Mouse (Mus musculus): ENCODE measurements at regions not wholly inside any gene's neighbourhood (a gene's known extent, or its start where the extent isn't known, plus 50 kb on each side); places are given as distances from the start of the nearest gene placed in this dataset.

DNA sequence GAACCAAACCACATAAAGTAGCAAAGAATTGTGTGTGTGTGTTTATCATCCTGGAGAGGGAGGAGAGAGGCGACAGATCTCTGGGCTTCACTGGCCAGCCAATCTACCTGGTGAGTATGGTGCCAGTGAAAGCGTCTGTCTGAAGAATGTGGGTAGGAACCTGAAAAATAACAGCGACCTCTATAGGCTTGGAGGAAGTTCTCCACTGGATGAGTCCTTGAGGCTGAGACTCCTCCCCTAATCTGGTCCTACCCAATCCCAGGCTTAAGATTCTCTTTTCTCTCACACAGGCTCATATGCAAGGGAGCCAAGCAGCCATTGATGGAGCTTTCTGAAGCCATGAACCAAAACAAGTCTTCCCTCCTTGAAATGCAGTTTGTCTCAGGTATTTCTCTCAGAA is 283.2 kb downstream of the Gm11011 start:
- no peak for ATAC-seq
- no peak overlapping the region for H3K27ac ChIP-seq
- 80% methylated on average over 3 of the region's 3 CpGs for WGBS
- no peaks in the 10 kb centered on the region for H3K27me3 ChIP-seq (replicated peaks)
- H3K9ac ChIP-seq, result no peak overlapping the region
- no peak overlapping the region for H3K4me2 ChIP-seq (replicated peaks)
- H3K4me1 ChIP-seq (replicated peaks), result no peaks in the 10 kb centered on the region
- H3K36me3 ChIP-seq, result no peaks in the 10 kb centered on the region
- no peak overlapping the region for H3K4me3 ChIP-seq (replicated peaks)
- no peaks in the 10 kb centered on the region for H3K9me3 ChIP-seq

GRCm38 (mm10) chr2:169300966-169301365 is 286.6 kb downstream of the Gm11011 start:
- H3K27me3 ChIP-seq (replicated peaks), result no peaks in the 10 kb centered on the region
- no peak overlapping the region for H3K4me3 ChIP-seq (replicated peaks)
- H3K4me2 ChIP-seq (replicated peaks), result no peak overlapping the region
- H3K9me3 ChIP-seq, result no peaks in the 10 kb centered on the region
- H3K36me3 ChIP-seq, result no peaks in the 10 kb centered on the region
- H3K9ac ChIP-seq, result no peak overlapping the region
- no peak for ATAC-seq
- no peaks in the 10 kb centered on the region for H3K4me1 ChIP-seq (replicated peaks)
- 86% methylated on average over 4 of the region's 4 CpGs for WGBS
- H3K27ac ChIP-seq, result no peak overlapping the region

GRCm38 (mm10) chr2:169300411-169300810 is 287.1 kb downstream of the Gm11011 start:
- Histone ChIP-seq H3K4me1 (replicated peaks) (no peaks in the 10 kb centered on the region), H3K9me3 (no peaks in the 10 kb centered on the region), H3K36me3 (no peaks in the 10 kb centered on the region), H3K4me3 (replicated peaks) (no peak overlapping the region), H3K27me3 (replicated peaks) (no peaks in the 10 kb centered on the region), H3K4me2 (replicated peaks) (no peak overlapping the region), H3K9ac (no peak overlapping the region), H3K27ac (no peak overlapping the region)
- whole genome bisulfite sequencing, result 75% methylated on average over 8 of the region's 8 CpGs
- no peak for ATAC-seq

GRCm38 (mm10) chr2:169297841-169298627 is 289.5 kb downstream of the Gm11011 start:
- WGBS, result 29% methylated on average over 21 of the region's 21 CpGs
- no peaks in the 10 kb centered on the region for H3K9me3 ChIP-seq
- H3K27me3 ChIP-seq (replicated peaks), result no peaks in the 10 kb centered on the region
- no peaks in the 10 kb centered on the region for H3K4me1 ChIP-seq (replicated peaks)
- H3K9ac ChIP-seq, result 0 out of 2 replicates have a peak overlapping the region, but pooled peaks have one; percentile 8
- no peak; the same call in 1 of the 2 replicates for ATAC-seq
- H3K4me2 ChIP-seq (replicated peaks), result peak overlapping the region; percentile 55
- H3K27ac ChIP-seq, result 0 out of 2 replicates have a peak overlapping the region, but pooled peaks have one; percentile 17
- H3K36me3 ChIP-seq, result no peaks in the 10 kb centered on the region
- peak overlapping the region; percentile 12; the same call in 1 of the 2 replicates for H3K4me3 ChIP-seq (replicated peaks)

DNA sequence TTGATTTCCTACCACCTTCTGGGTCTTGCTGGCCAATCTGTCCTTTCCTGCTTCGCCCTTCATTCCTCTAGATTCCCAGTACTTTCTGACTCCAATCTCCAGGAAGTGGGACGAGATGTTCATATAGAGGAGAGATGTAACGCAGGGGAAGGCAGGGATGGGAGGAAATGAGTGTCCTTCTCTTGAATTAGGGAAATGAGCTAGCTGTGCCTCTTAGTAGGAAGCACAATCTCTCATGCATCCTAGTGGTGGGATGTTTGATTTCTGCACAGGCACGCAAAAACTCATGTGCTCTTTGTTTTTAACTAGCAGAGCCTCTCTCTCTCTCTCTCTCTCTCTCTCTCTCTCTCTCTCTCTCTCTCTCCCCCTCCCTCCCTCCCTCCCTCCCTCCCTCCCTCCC is 290.3 kb downstream of the Gm11011 start:
- Histone ChIP-seq H3K36me3 (no peaks in the 10 kb centered on the region), H3K4me3 (replicated peaks) (no peak overlapping the region), H3K9me3 (no peaks in the 10 kb centered on the region), H3K9ac (no peak overlapping the region), H3K4me1 (replicated peaks) (no peaks in the 10 kb centered on the region), H3K27me3 (replicated peaks) (no peaks in the 10 kb centered on the region), H3K27ac (no peak overlapping the region), H3K4me2 (replicated peaks) (no peak overlapping the region)
- no peak for ATAC-seq
- 50% methylated on average over 4 of the region's 4 CpGs for WGBS

GRCm38 (mm10) chr2:169293351-169293750 is 294.2 kb downstream of the Gm11011 start:
- Histone ChIP-seq H3K27me3 (replicated peaks) (no peaks in the 10 kb centered on the region), H3K9me3 (no peaks in the 10 kb centered on the region), H3K27ac (no peak overlapping the region), H3K36me3 (no peaks in the 10 kb centered on the region), H3K4me3 (replicated peaks) (no peak overlapping the region), H3K9ac (no peak overlapping the region), H3K4me1 (replicated peaks) (no peaks in the 10 kb centered on the region), H3K4me2 (replicated peaks) (no peak overlapping the region)
- ATAC-seq, result no peak
- 59% methylated on average over 3 of the region's 3 CpGs for WGBS

- H3K27ac ChIP-seq, result no peak overlapping the region
- no peaks in the 10 kb centered on the region for H3K36me3 ChIP-seq
- no peak for ATAC-seq
- no peak overlapping the region for H3K4me2 ChIP-seq (replicated peaks)
- no peak overlapping the region for H3K9ac ChIP-seq
- no peaks in the 10 kb centered on the region for H3K9me3 ChIP-seq
- H3K4me3 ChIP-seq (replicated peaks), result no peak overlapping the region
- H3K4me1 ChIP-seq (replicated peaks), result no peaks in the 10 kb centered on the region
- no peaks in the 10 kb centered on the region for H3K27me3 ChIP-seq (replicated peaks)
- 89% methylated on average over 12 of the region's 12 CpGs for WGBS
Observed at GRCm38 (mm10) chr2:169288891-169289605, 298.5 kb downstream of the Gm11011 start.

DNA sequence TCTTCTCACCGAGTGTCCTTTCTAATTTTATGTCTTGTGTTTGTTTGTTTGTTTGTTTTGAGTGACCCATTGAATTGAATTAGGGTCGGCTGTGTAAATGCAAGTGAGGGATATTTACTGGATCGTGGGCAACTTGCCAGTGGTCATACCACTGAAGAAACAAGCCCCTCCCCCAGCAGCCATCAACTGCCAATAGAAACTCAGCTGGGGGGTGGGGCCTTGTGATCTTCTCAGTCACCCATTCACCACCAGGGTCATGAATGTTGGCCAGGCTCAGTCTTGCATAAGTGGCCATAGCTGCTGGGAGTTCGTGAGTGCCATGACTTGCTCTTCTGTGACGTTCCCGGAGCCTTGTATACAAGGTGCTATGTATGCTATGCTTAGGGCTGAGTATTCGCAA is 300.8 kb downstream of the Gm11011 start:
- no peak for ATAC-seq
- 86% methylated on average over 7 of the region's 7 CpGs for WGBS

GRCm38 (mm10) chr2:169282508-169283117 is 304.9 kb downstream of the Gm11011 start:
- WGBS, result 84% methylated on average over 13 of the region's 13 CpGs
- Histone ChIP-seq H3K4me3 (replicated peaks) (no peak overlapping the region), H3K9ac (no peak overlapping the region), H3K27ac (no peak overlapping the region), H3K4me1 (replicated peaks) (no peaks in the 10 kb centered on the region), H3K36me3 (no peaks in the 10 kb centered on the region), H3K9me3 (no peaks in the 10 kb centered on the region), H3K4me2 (replicated peaks) (no peak overlapping the region), H3K27me3 (replicated peaks) (no peaks in the 10 kb centered on the region)
- ATAC-seq, result no peak

More for the DNA sequence above, 300.8 kb downstream of the Gm11011 start:
- H3K9me3 ChIP-seq, result no peaks in the 10 kb centered on the region
- no peaks in the 10 kb centered on the region for H3K27me3 ChIP-seq (replicated peaks)
- no peak overlapping the region for H3K9ac ChIP-seq
- H3K27ac ChIP-seq, result no peak overlapping the region
- H3K4me2 ChIP-seq (replicated peaks), result no peak overlapping the region
- no peak overlapping the region for H3K4me3 ChIP-seq (replicated peaks)
- no peaks in the 10 kb centered on the region for H3K36me3 ChIP-seq
- H3K4me1 ChIP-seq (replicated peaks), result no peaks in the 10 kb centered on the region

- no peaks in the 10 kb centered on the region for H3K9me3 ChIP-seq
- ATAC-seq, result no peak
- no peak overlapping the region for H3K27ac ChIP-seq
- no peaks in the 10 kb centered on the region for H3K36me3 ChIP-seq
- H3K4me3 ChIP-seq (replicated peaks), result no peak overlapping the region
- 94% methylated on average over 4 of the region's 4 CpGs for WGBS
- H3K4me1 ChIP-seq (replicated peaks), result no peaks in the 10 kb centered on the region
- no peaks in the 10 kb centered on the region for H3K27me3 ChIP-seq (replicated peaks)
- no peak overlapping the region for H3K9ac ChIP-seq
- H3K4me2 ChIP-seq (replicated peaks), result no peak overlapping the region
Observed at GRCm38 (mm10) chr2:169275371-169275770, 312.2 kb downstream of the Gm11011 start.

- ATAC-seq, result no peak
- H3K9ac ChIP-seq, result no peak overlapping the region
- no peak overlapping the region for H3K27ac ChIP-seq
- H3K36me3 ChIP-seq, result no peaks in the 10 kb centered on the region
- H3K9me3 ChIP-seq, result no peaks in the 10 kb centered on the region
- 56% methylated on average over 1 of the region's 1 CpGs for WGBS
- H3K4me2 ChIP-seq (replicated peaks), result no peak overlapping the region
- no peak overlapping the region for H3K4me3 ChIP-seq (replicated peaks)
- H3K27me3 ChIP-seq (replicated peaks), result no peaks in the 10 kb centered on the region
- H3K4me1 ChIP-seq (replicated peaks), result no peaks in the 10 kb centered on the region
Observed at GRCm38 (mm10) chr2:169274101-169274500, 313.4 kb downstream of the Gm11011 start.

DNA sequence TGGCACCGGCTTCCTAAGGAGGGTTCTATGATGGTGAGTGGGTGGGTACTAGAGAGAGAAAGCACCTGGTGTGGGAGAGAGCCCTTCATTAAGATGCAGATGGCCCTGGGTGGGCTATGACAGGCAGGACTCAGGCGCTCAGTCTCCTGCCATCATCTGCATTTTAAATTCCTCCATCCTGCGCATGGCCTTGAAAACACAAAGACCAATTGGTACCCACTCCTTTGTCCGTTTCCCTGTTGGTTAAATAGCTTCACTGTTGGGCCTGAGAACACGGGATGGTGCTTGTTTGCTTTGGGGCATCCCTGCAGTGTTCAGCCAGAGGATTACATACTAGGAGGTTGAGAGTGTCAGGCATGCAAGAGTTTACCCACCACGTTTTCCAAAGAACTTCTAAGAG is 314.9 kb downstream of the Gm11011 start:
- Histone ChIP-seq H3K36me3 (no peaks in the 10 kb centered on the region), H3K4me2 (replicated peaks) (no peak overlapping the region), H3K9ac (no peak overlapping the region), H3K27ac (no peak overlapping the region), H3K27me3 (replicated peaks) (no peaks in the 10 kb centered on the region), H3K4me1 (replicated peaks) (no peaks in the 10 kb centered on the region), H3K4me3 (replicated peaks) (no peak overlapping the region), H3K9me3 (no peaks in the 10 kb centered on the region)
- 44% methylated on average over 6 of the region's 6 CpGs for WGBS
- no peak for ATAC-seq
